Comparison of ENCODE assay signal across 14 mouse cellular contexts in genomic region chr2:120985241-120985640, GRCm38 (mm10). TPM values are rescaled to one million over a fixed set of nuclear protein-coding genes. Genes with fewer than 3 reads are reported as not detected.
DNase-seq lines count a peak whose midpoint lies in the region; ATAC-seq and TF ChIP-seq lines count a peak whose summit lies in the region.
"Had no signal": no experiment of that assay in that cellular context is flagged by ENCODE, and none has a peak within 500 bp of the region (broad histone marks: within the 10 kb centered on the region; RNA-seq: fewer than 3 reads in every experiment).

No protein-coding gene starts in this region.

- H3K36me3 ChIP-seq in kidney, adult 2 months (ENCODE audit: control insufficient read depth, insufficient read depth, low read length), result no peaks in the 10 kb centered on the region
- no peaks in the 10 kb centered on the region for H3K36me3 ChIP-seq in E14TG2a.4 (ENCODE audit: insufficient read depth, low read length)
- H3K36me3 ChIP-seq: midbrain, embryonic 12.5 days had no signal

- no peak overlapping the region for H3K27ac ChIP-seq in kidney, adult 2 months (ENCODE audit: insufficient read depth, low read depth, low read length)
- H3K27ac ChIP-seq: midbrain, embryonic 12.5 days; neural tube, embryonic 12.5 days had no signal

- WGBS in kidney, adult 2 months, result 93% methylated on average over 1 of the region's 1 CpGs

- H3K4me3 ChIP-seq in kidney, adult 2 months (ENCODE audit: insufficient read depth, low read depth, low read length), result no peak overlapping the region
- H3K4me3 ChIP-seq in E14TG2a.4 (replicated peaks; ENCODE audit: low read length), result no peak overlapping the region
- H3K4me3 ChIP-seq: midbrain, embryonic 12.5 days; neural tube, embryonic 12.5 days had no signal

- TF ChIP-seq POLR2A in kidney, adult 2 months (IDR thresholded peaks at IDR 0.05; ENCODE audit: low read depth, low read length), result no peak

- peak; percentile 33; the same call in 1 of the 2 replicates for TF ChIP-seq CTCF in kidney, adult 2 months (conservative IDR thresholded peaks at IDR 0.05; ENCODE audit: insufficient read depth, insufficient read length, low read depth, low read length)
- peak; percentile 69 for TF ChIP-seq CTCF in E14TG2a.4 (conservative IDR thresholded peaks at IDR 0.05; ENCODE audit: low read length)

- DNase-seq in kidney, adult 2 months, result no peak
- no peak for DNase-seq in kidney, adult 18-20 months
- peak; percentile 49 for DNase-seq in 416B (ENCODE audit: low read depth)
- DNase-seq in frontal cortex, postnatal 25 days (ENCODE audit: low spot score in 2 of 2), result no peak
- no peak for DNase-seq in retina, embryonic 14.5 days (ENCODE audit: low spot score)
- DNase-seq in retina, postnatal 1 day, result no peak
- DNase-seq: cerebellum, adult 9-11 months; gastrocnemius, postnatal 25 days; lung, adult 18-20 months had no signal

- H3K4me1 ChIP-seq in kidney, adult 2 months (ENCODE audit: control insufficient read depth, insufficient read depth, low read length), result no peaks in the 10 kb centered on the region
- H3K4me1 ChIP-seq in E14TG2a.4 (replicated peaks; ENCODE audit: low read depth, low read length), result peaks cover 12% of the 10 kb centered on the region; the same call in 1 of the 2 replicates
- H3K4me1 ChIP-seq: midbrain, embryonic 12.5 days; neural tube, embryonic 12.5 days had no signal

- peak; percentile 65; the same call in 1 of the 2 replicates for ATAC-seq in erythroid progenitor cell, adult 5-6 weeks (replicated peaks; ENCODE audit: low FRiP score, poor library complexity, severe bottlenecking)
- ATAC-seq: forebrain, embryonic 14.5 days had no signal

- no peaks in the 10 kb centered on the region for H3K9me3 ChIP-seq in E14TG2a.4 (ENCODE audit: low read length)
- H3K9me3 ChIP-seq: midbrain, embryonic 12.5 days; neural tube, embryonic 12.5 days had no signal

- H3K27me3 ChIP-seq in kidney, adult 2 months (replicated peaks; ENCODE audit: control insufficient read depth, insufficient read depth, low read length), result no peaks in the 10 kb centered on the region
- H3K27me3 ChIP-seq in E14TG2a.4 (ENCODE audit: insufficient read depth, low read length), result no peaks in the 10 kb centered on the region
- H3K27me3 ChIP-seq: neural tube, embryonic 12.5 days had no signal

RNA-seq across cellular contexts. Expression of gene Tmem62, which starts 8.4 kb away (rescaled TPM):
- polyA plus RNA-seq in kidney, adult 2 months (2012; rRNA removed), result 9.2 and 10.0 TPM in 2 replicates
- total RNA-seq in erythroid progenitor cell, adult 5-6 weeks (2015; ENCODE audit: low replicate concordance), result 3.2 and 5.0 TPM in 2 replicates
- 3.7 and 8.4 TPM in 2 replicates for total RNA-seq in erythroid progenitor cell, adult 5-6 weeks (2017; ENCODE audit: low replicate concordance)

RNA-seq across cellular contexts. Expression of gene Ubr1, which starts 14.7 kb away (rescaled TPM):
- 22.0 and 23.0 TPM in 2 replicates for polyA plus RNA-seq in kidney, adult 2 months (2012; rRNA removed)
- total RNA-seq in erythroid progenitor cell, adult 5-6 weeks (2015; ENCODE audit: low replicate concordance), result 14.4 and 32.3 TPM in 2 replicates
- total RNA-seq in erythroid progenitor cell, adult 5-6 weeks (2017; ENCODE audit: low replicate concordance), result 25.4 and 53.9 TPM in 2 replicates

RNA-seq across cellular contexts. Expression of gene Ccndbp1, which starts 23.0 kb away (rescaled TPM):
- 34.5 and 40.7 TPM in 2 replicates for polyA plus RNA-seq in kidney, adult 2 months (2012; rRNA removed)
- total RNA-seq in erythroid progenitor cell, adult 5-6 weeks (2015; ENCODE audit: low replicate concordance), result 117 and 123 TPM in 2 replicates
- total RNA-seq in erythroid progenitor cell, adult 5-6 weeks (2017; ENCODE audit: low replicate concordance), result 86.5 and 101 TPM in 2 replicates

RNA-seq across cellular contexts. Expression of gene Epb42, which starts 51.6 kb away (rescaled TPM):
- 0.38 and 0.92 TPM in 2 replicates for polyA plus RNA-seq in kidney, adult 2 months (2012; rRNA removed)
- 853 and 981 TPM in 2 replicates for total RNA-seq in erythroid progenitor cell, adult 5-6 weeks (2015; ENCODE audit: low replicate concordance)
- 806 and 856 TPM in 2 replicates for total RNA-seq in erythroid progenitor cell, adult 5-6 weeks (2017; ENCODE audit: low replicate concordance)
